Mouse (Mus musculus) hindbrain, embryonic 11.5 days (tissue): ENCODE data around the gene Apof. TPM values are rescaled to one million over a fixed set of nuclear protein-coding genes. Genes with fewer than 3 reads are reported as not detected.
"Not testable (repeated sequence)": the region's sequence is repeated elsewhere in the genome, so short reads cannot be mapped to it uniquely, and the experiment has no call there.

Experiments
- ATAC-seq: fragments of 200-750 bp; cut with Nextera tagmentation; 2 replicates; pipeline ENCODE4 v1.8.0; 2017; ENCODE audit warnings: mild to moderate bottlenecking, moderate TSS enrichment, moderate library complexity; ENCODE audit not compliant: low FRiP score
- DNase-seq: peaks from one replicate; pipeline ENCODE4 v3.0.0-alpha.2; 2015; ENCODE audit warnings: low spot score
- H3K27ac ChIP-seq: fragments of 300-500 bp; sonication (generic); 2 replicates; pipeline ENCODE4 v1.5.1; 2014; ENCODE audit warnings: mild to moderate bottlenecking, low read depth, low read length
- H3K27me3 ChIP-seq: fragments of 300-500 bp; sonication (generic); 2 replicates; pipeline ENCODE4 v1.6.1; 2014; ENCODE audit warnings: mild to moderate bottlenecking, low read length, moderate library complexity, mixed read lengths; ENCODE audit not compliant: control insufficient read depth, insufficient read depth
- H3K36me3 ChIP-seq: fragments of 300-500 bp; sonication (generic); 2 replicates; pipeline ENCODE4 v1.6.1; 2014; ENCODE audit warnings: mild to moderate bottlenecking, low read length, moderate library complexity, mixed read lengths; ENCODE audit not compliant: control insufficient read depth, insufficient read depth
- H3K4me1 ChIP-seq: fragments of 300-500 bp; sonication (generic); replicated peaks from 2 replicates; pipeline ENCODE4 v1.6.1; 2014; ENCODE audit warnings: low read length, mixed read lengths; ENCODE audit not compliant: control insufficient read depth, insufficient read depth
- H3K4me2 ChIP-seq: fragments of 300-500 bp; sonication (generic); replicated peaks from 2 replicates; pipeline ENCODE4 v1.6.1; 2014; ENCODE audit warnings: mild to moderate bottlenecking, low read depth, low read length
- H3K4me3 ChIP-seq: fragments of 300-500 bp; sonication (generic); 2 replicates; pipeline ENCODE4 v1.5.1; 2014; ENCODE audit warnings: low read depth, low read length
- H3K9ac ChIP-seq: fragments of 300-500 bp; sonication (generic); 2 replicates; pipeline ENCODE4 v1.6.1; 2014; ENCODE audit warnings: low read depth, low read length
- H3K9me3 ChIP-seq: fragments of 300-500 bp; sonication (generic); 2 replicates; pipeline ENCODE4 v1.6.1; 2016; ENCODE audit warnings: low read length; ENCODE audit not compliant: control insufficient read depth
- WGBS: fragments of 180-500 bp; shearing (Covaris S2); extraction: QIAGEN DNeasy Blood & Tissue Kit; methylation state at CpG from one replicate; pipeline ENCODE4 v1.1.7; 2014; 5-methylcytosine and 5-hydroxymethylcytosine counted together
- polyA plus RNA-seq: library from polyadenylated mRNA; unstranded; fragments of >200 nt; fragmentation: Nextera tagmentation; extraction: Ambion mirVana; gene quantifications from 2 replicates; pipeline ENCODE4 v1.2.1, GENCODE M21; 2014

Apof gene
- polyA plus RNA-seq, 1 experiment from 2014 or later, result not detected

DNA sequence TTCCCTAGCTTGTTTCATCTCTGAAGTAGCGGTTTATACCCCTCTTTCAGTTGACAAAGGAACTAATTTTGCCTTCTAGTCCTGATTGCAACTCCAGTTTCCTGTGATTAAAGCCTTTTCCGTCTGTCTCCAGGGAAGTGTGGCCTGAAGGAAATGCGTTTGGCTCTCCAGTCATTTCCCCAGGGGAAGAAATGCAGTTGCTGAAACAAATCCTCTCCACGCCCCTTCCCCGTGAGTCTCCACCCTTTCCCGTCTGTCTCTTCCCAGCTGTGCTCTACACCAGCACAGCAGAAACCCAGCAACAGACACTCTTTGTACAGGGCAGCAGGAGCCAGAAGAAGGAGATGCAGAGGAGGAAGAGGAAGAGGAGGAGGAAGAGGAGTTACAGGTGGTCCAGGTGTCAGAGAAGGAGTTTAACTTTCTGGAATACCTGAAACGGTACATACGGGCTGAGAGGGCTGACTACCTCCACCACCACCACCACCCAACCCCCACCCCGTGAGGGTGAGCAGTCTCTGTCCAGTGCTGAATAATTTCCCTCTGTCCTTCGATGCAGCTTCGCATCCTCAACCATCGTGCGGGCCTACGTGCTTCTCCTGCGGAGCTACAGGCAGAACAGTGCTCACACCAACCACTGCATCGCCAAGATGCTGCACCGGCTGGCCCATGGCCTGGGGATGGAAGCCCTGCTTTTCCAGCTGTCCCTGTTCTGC is 21.3 kb upstream of the Apof start:
- Histone ChIP-seq H3K36me3 (peaks cover 22% of the 10 kb centered on the region), H3K4me3 (no peak overlapping the region), H3K9ac (no peak overlapping the region), H3K9me3 (no peaks in the 10 kb centered on the region), H3K27me3 (no peaks in the 10 kb centered on the region), H3K4me1 (no peaks in the 10 kb centered on the region), H3K27ac (no peak overlapping the region; the same call in 1 of the 2 replicates), H3K4me2 (no peak overlapping the region)
- WGBS, result 82% methylated on average over 17 of the region's 17 CpGs
- DNase-seq (no peak), ATAC-seq (no peak)

DNA sequence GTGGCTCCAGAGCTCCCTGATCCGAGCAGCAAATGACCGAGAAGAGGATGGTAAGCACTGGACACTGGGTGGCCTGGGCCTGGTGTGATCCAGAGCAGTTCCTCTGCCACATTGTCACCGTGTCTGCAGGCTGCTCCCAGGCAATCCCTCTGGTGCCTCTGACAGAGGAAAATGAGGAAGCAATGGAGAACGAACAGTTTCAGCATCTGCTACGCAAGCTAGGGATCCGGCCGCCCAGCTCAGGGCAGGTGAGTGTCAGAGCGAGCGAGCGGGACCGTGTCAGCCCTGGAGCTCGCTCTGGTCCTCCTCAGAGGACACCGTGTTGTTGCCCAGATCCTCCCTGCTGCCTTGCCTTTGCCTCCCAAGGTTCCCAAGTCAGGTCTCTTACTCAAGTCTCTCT is 17.9 kb upstream of the Apof start:
- Histone ChIP-seq H3K9me3 (no peaks in the 10 kb centered on the region), H3K27ac (no peak overlapping the region), H3K4me3 (no peak overlapping the region), H3K4me1 (no peaks in the 10 kb centered on the region), H3K9ac (no peak overlapping the region), H3K27me3 (no peaks in the 10 kb centered on the region), H3K36me3 (peaks cover 18% of the 10 kb centered on the region), H3K4me2 (no peak overlapping the region)
- 98% methylated on average over 13 of the region's 13 CpGs for WGBS
- ATAC-seq, result no peak
- DNase-seq, result no peak

DNA sequence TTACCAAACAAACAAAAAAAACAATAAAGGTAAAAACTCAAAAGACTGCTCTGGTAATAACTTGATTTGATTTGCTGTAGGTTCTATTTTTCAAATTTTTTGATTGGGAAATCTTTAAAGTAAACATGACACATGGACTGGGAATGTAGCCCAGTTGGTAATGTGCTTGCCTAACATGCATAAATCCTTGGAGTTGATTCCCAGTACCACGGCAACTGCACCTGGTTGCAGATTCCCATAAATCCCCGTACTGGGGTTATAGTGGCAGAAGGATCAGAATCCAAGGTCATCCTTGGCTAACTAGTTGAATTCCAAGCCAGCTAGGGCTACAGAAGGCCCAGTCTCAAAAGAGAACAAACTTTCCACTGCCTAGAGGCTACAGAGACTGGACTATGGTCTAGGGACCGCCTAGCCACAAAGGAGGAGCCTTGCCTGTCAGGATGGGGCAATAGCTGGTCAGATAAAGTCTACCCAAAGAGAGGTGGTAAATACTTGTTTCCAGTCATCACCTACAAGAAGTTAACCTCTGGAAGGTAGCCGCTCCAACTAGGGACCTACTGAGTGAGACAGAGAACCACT is 14.7 kb upstream of the Apof start, which contains the start of gene Apon:
Gene Apon (plus strand): TSS at position 420 of the 579 bp plus-strand sequence.
- no peak within 1 kb of the TSS for H3K4me2 ChIP-seq
- no peak for ATAC-seq

DNA sequence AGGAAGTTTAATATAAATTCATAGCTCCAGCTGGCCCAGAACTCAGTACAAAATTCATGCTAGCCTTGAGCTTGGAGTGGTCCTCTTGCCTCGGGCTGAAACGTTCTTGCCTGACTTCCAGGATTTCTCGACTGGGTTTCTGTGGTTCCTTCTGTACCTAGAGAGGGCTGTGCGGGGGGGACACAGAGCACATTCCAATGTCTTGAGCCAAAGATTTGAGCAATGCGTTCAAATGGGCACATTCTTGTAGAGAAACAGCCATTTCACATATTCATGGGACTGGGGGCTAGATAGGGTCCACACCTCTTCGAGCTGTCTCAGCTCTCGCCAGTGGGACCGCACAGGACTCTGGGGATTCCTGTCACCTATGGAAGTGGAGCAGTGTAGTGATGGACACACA is 12.5 kb upstream of the Apof start:
- Histone ChIP-seq H3K4me3 (no peak overlapping the region), H3K4me2 (no peak overlapping the region), H3K27me3 (no peaks in the 10 kb centered on the region), H3K4me1 (no peaks in the 10 kb centered on the region), H3K9me3 (no peaks in the 10 kb centered on the region), H3K27ac (no peak overlapping the region), H3K36me3 (peaks cover 5% of the 10 kb centered on the region), H3K9ac (no peak overlapping the region)
- 90% methylated on average over 8 of the region's 8 CpGs for WGBS
- no peak for ATAC-seq
- DNase-seq, result no peak

More for the DNA sequence above, 14.7 kb upstream of the Apof start, which contains the start of gene Apon:
- Histone ChIP-seq H3K9me3 (no peaks in the 10 kb centered on the region), H3K36me3 (peaks cover 6% of the 10 kb centered on the region), H3K9ac (no peak within 1 kb of the TSS), H3K4me3 (no peak within 1 kb of the TSS), H3K27me3 (no peaks in the 10 kb centered on the region), H3K4me1 (no peaks in the 10 kb centered on the region), H3K27ac (no peak within 1 kb of the TSS)
- DNase-seq, result no peak
- WGBS, result 94% methylated on average over 4 of the region's 4 CpGs

DNA sequence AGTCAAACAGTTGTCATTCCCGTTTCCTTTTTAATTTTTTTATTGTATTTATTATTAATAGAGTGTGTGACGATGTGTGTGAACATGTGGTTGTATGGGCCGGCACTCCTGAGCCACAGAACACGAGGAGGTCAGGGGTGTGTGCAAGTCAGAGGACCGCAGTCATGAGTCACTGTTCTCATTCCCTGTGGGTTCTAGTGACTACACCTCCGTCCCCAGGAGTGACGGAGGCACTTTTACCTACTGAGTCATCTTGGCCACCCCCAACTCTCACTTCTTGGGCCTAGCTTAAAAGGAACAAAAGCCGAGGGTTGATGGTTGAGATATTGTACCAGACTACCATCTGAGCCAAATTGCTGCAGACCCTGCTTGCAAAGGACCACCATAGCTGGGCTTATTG is 12.1 kb upstream of the Apof start:
- peaks cover 3% of the 10 kb centered on the region; the same call in 1 of the 2 replicates for H3K36me3 ChIP-seq
- 92% methylated on average over 8 of the region's 8 CpGs for WGBS
- DNase-seq, result no peak
- no peaks in the 10 kb centered on the region for H3K27me3 ChIP-seq
- H3K9me3 ChIP-seq, result no peaks in the 10 kb centered on the region
- no peak for ATAC-seq
- H3K9ac ChIP-seq, result no peak overlapping the region
- no peak overlapping the region for H3K27ac ChIP-seq
- H3K4me1 ChIP-seq, result no peaks in the 10 kb centered on the region
- H3K4me3 ChIP-seq, result no peak overlapping the region
- no peak overlapping the region for H3K4me2 ChIP-seq

DNA sequence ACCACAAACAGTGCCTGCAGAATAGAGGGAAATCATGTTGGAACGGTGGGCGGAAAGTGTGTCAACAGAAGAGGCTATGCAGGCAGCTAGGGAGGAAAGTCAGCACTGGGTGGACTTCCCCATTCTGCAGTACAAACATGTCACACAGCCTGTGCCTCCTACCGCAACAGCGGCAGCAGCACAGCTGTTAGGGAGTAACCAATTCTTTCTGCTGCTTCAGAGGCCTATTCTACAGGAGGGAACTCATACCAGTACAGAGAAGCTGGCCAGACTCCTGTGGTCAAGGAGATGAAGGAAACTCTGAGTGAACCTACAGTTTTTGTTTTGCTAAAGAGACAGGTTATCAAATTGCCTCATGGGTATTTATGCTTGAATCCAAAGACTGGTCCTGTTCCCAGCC is 9.5 kb upstream of the Apof start:
- no peak for DNase-seq
- Histone ChIP-seq H3K27me3 (no peaks in the 10 kb centered on the region), H3K4me1 (no peaks in the 10 kb centered on the region), H3K27ac (no peak overlapping the region), H3K4me3 (no peak overlapping the region), H3K36me3 (no peaks in the 10 kb centered on the region), H3K9me3 (no peaks in the 10 kb centered on the region), H3K4me2 (no peak overlapping the region), H3K9ac (no peak overlapping the region)
- ATAC-seq, result no peak
- WGBS, result 81% methylated on average over 4 of the region's 4 CpGs

DNA sequence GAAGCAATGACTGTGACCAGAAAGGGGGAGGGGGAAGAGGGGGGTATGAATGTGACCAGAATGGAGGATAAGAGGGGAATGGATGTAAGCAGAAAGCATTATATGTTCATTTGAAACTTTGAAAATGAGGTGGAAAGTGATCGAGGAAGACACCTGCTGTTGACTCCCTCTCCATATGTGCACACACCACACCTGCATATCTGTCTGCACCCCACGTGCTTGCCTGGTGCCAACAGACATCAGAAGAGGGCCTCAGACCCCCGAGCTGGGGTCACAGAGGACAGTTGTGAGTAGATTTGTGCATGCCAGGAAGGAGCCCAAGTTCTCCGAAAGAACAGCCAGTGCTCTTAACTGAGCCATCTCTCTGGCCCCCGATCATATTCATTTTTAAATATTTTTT is 8.5 kb upstream of the Apof start:
- no peak overlapping the region for H3K9ac ChIP-seq
- H3K27ac ChIP-seq, result no peak overlapping the region
- H3K27me3 ChIP-seq, result no peaks in the 10 kb centered on the region
- no peaks in the 10 kb centered on the region for H3K4me1 ChIP-seq
- H3K9me3 ChIP-seq, result no peaks in the 10 kb centered on the region
- no peaks in the 10 kb centered on the region for H3K36me3 ChIP-seq
- ATAC-seq, result no peak
- H3K4me3 ChIP-seq, result no peak overlapping the region
- DNase-seq, result no peak
- 83% methylated on average over 5 of the region's 5 CpGs for WGBS
- no peak overlapping the region for H3K4me2 ChIP-seq

DNA sequence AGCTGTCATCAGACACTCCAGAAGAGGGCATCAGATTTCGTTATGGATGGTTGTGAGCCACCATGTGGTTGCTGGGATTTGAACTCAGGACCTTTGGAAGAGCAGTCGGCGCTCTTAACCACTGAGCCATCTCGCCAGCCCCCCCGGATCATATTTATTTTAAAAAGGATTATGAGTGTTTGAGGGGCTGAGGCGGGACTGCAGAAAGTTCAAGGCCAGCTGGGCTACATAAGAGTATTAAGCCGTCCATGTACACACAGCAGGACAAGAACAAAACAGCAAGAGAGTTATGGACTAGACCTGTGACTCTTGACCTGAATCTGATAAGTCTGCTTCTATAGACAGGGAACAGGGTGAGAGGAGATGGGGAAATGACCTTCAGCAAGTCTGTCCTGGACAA is 8.1 kb upstream of the Apof start:
- ATAC-seq, H3K4me3 ChIP-seq, DNase-seq, H3K27ac ChIP-seq, H3K4me2 ChIP-seq, H3K9me3 ChIP-seq, H3K9ac ChIP-seq, H3K27me3 ChIP-seq, H3K36me3 ChIP-seq, H3K4me1 ChIP-seq: not testable (repeated sequence)
- WGBS, result 86% methylated on average over 7 of the region's 7 CpGs

DNA sequence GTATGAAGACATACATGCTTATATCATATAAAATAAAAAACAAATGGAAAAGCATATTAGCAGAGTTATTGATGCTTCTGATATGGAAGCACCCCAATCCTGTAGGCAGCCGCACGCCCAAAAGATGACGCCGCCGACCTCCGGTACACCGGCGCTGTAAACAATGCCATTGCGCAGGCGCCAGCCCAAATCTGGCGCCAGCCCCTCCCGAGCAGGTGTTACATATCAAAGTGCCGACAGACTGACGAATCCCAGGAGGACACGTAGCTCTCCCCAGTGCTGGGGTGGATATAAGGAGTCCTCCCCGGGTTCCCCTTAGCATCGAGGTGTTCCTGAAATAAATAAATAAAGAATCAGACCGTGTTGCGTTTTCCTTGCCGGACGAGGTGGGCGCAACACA is 6.2 kb upstream of the Apof start:
- H3K27me3 ChIP-seq, result no peaks in the 10 kb centered on the region
- H3K36me3 ChIP-seq, result no peaks in the 10 kb centered on the region
- no peak overlapping the region for H3K4me3 ChIP-seq
- ATAC-seq, result no peak
- H3K4me1 ChIP-seq, result no peaks in the 10 kb centered on the region
- WGBS, result 78% methylated on average over 22 of the region's 22 CpGs
- DNase-seq, result no peak
- H3K4me2 ChIP-seq, result no peak overlapping the region
- H3K27ac ChIP-seq, result no peak overlapping the region
- H3K9me3 ChIP-seq, result no peaks in the 10 kb centered on the region
- H3K9ac ChIP-seq, result no peak overlapping the region
